Mouse (Mus musculus) hindbrain, embryonic 10.5 days (tissue): ENCODE measurements at regions not wholly inside any gene's neighbourhood (a gene's known extent, or its start where the extent isn't known, plus 50 kb on each side); places are given as distances from the start of the nearest gene placed in this dataset.

Experiments used
- DNase-seq: peaks from one replicate; pipeline ENCODE4 v3.0.0-alpha.2; 2017; ENCODE audit warnings: low spot score
- H3K27ac ChIP-seq: fragments of 300-500 bp; sonication (generic); 2 replicates; pipeline ENCODE4 v1.5.1; 2016; ENCODE audit warnings: mild to moderate bottlenecking, moderate library complexity
- H3K27me3 ChIP-seq: fragments of 300-500 bp; sonication (generic); 2 replicates; pipeline ENCODE4 v1.6.1; 2016; ENCODE audit warnings: mild to moderate bottlenecking; ENCODE audit not compliant: poor library complexity, insufficient read depth, severe bottlenecking
- H3K36me3 ChIP-seq: fragments of 300-500 bp; sonication (generic); 2 replicates; pipeline ENCODE4 v1.6.1; 2016; ENCODE audit warnings: mild to moderate bottlenecking, moderate library complexity
- H3K4me1 ChIP-seq: fragments of 300-500 bp; sonication (generic); replicated peaks from 2 replicates; pipeline ENCODE4 v1.6.1; 2016; ENCODE audit warnings: mild to moderate bottlenecking
- H3K4me3 ChIP-seq: fragments of 300-500 bp; sonication (generic); 2 replicates; pipeline ENCODE4 v1.5.1; 2016; ENCODE audit warnings: mild to moderate bottlenecking, moderate library complexity
- H3K9me3 ChIP-seq: fragments of 300-500 bp; sonication (generic); 2 replicates; pipeline ENCODE4 v1.6.1; 2016; ENCODE audit warnings: mild to moderate bottlenecking, moderate library complexity
- WGBS: fragments of 180-500 bp; shearing (Covaris S2); methylation state at CpG from one replicate; pipeline ENCODE4 v1.1.7; 2016; 5-methylcytosine and 5-hydroxymethylcytosine counted together

GRCm38 (mm10) chr10:96371321-96371653 lies 234.9 kb downstream of the Gm5426 start:
- Histone ChIP-seq H3K27me3 (no peaks in the 10 kb centered on the region), H3K36me3 (no peaks in the 10 kb centered on the region), H3K4me3 (no peak overlapping the region), H3K4me1 (peaks cover 10% of the 10 kb centered on the region), H3K27ac (no peak overlapping the region), H3K9me3 (no peaks in the 10 kb centered on the region)
- DNase-seq: no peak
- 87% methylated on average over 14 of the region's 14 CpGs for whole genome bisulfite sequencing

- 66% methylated on average over 11 of the region's 11 CpGs for WGBS
- H3K9me3 ChIP-seq: no peaks in the 10 kb centered on the region
- H3K27ac ChIP-seq: no peak overlapping the region; the same call in 1 of the 2 replicates
- H3K4me1 ChIP-seq: peaks cover 10% of the 10 kb centered on the region
- DNase-seq: no peak
- H3K36me3 ChIP-seq: no peaks in the 10 kb centered on the region
- H3K27me3 ChIP-seq: no peaks in the 10 kb centered on the region
- no peak overlapping the region for H3K4me3 ChIP-seq
Observed at GRCm38 (mm10) chr10:96372616-96373346, 236.4 kb downstream of the Gm5426 start.

GRCm38 (mm10) chr10:96373481-96373880 lies 237.1 kb downstream of the Gm5426 start:
- 56% methylated on average over 7 of the region's 7 CpGs for WGBS
- Histone ChIP-seq H3K27ac (peak overlapping the region; percentile 50; the same call in 1 of the 2 replicates), H3K4me1 (peaks cover 10% of the 10 kb centered on the region), H3K9me3 (no peaks in the 10 kb centered on the region), H3K36me3 (no peaks in the 10 kb centered on the region), H3K27me3 (no peaks in the 10 kb centered on the region), H3K4me3 (no peak overlapping the region)
- no peak for DNase-seq

GRCm38 (mm10) chr10:96374293-96375069 lies 238.1 kb downstream of the Gm5426 start:
- H3K27ac ChIP-seq: no peak overlapping the region
- 83% methylated on average over 12 of the region's 12 CpGs for WGBS
- no peak for DNase-seq
- no peaks in the 10 kb centered on the region for H3K9me3 ChIP-seq
- H3K4me3 ChIP-seq: no peak overlapping the region
- H3K36me3 ChIP-seq: no peaks in the 10 kb centered on the region
- no peaks in the 10 kb centered on the region for H3K27me3 ChIP-seq
- H3K4me1 ChIP-seq: peaks cover 10% of the 10 kb centered on the region

- no peak overlapping the region for H3K27ac ChIP-seq
- no peaks in the 10 kb centered on the region for H3K9me3 ChIP-seq
- H3K27me3 ChIP-seq: no peaks in the 10 kb centered on the region
- WGBS: 93% methylated on average over 3 of the region's 3 CpGs
- peaks cover 10% of the 10 kb centered on the region for H3K4me1 ChIP-seq
- DNase-seq: no peak
- H3K36me3 ChIP-seq: no peaks in the 10 kb centered on the region
- H3K4me3 ChIP-seq: no peak overlapping the region
Observed at GRCm38 (mm10) chr10:96375070-96375447, 238.7 kb downstream of the Gm5426 start.

GRCm38 (mm10) chr10:96377549-96377948 lies 239.3 kb upstream of the Btg1 start:
- no peaks in the 10 kb centered on the region for H3K9me3 ChIP-seq
- H3K27me3 ChIP-seq: no peaks in the 10 kb centered on the region
- 84% methylated on average over 4 of the region's 4 CpGs for WGBS
- H3K4me1 ChIP-seq: peaks cover 10% of the 10 kb centered on the region
- DNase-seq: no peak
- no peak overlapping the region for H3K27ac ChIP-seq
- H3K4me3 ChIP-seq: no peak overlapping the region
- no peaks in the 10 kb centered on the region for H3K36me3 ChIP-seq

- Histone ChIP-seq H3K4me1 (no peaks in the 10 kb centered on the region), H3K9me3 (no peaks in the 10 kb centered on the region), H3K4me3 (no peak overlapping the region), H3K27ac (no peak overlapping the region), H3K36me3 (no peaks in the 10 kb centered on the region), H3K27me3 (no peaks in the 10 kb centered on the region)
- no peak for DNase-seq
- 85% methylated on average over 9 of the region's 9 CpGs for WGBS
Observed at GRCm38 (mm10) chr10:96379016-96379771, 237.6 kb upstream of the Btg1 start.

GRCm38 (mm10) chr10:96381664-96382063 lies 235.1 kb upstream of the Btg1 start:
- no peak overlapping the region for H3K27ac ChIP-seq
- H3K27me3 ChIP-seq: no peaks in the 10 kb centered on the region
- no peaks in the 10 kb centered on the region for H3K9me3 ChIP-seq
- H3K4me3 ChIP-seq: no peak overlapping the region
- 92% methylated on average over 6 of the region's 6 CpGs for WGBS
- no peaks in the 10 kb centered on the region for H3K36me3 ChIP-seq
- no peaks in the 10 kb centered on the region for H3K4me1 ChIP-seq
- no peak for DNase-seq

GRCm38 (mm10) chr10:96391748-96392147 lies 225.1 kb upstream of the Btg1 start:
- DNase-seq: no peak
- Histone ChIP-seq H3K27ac (no peak overlapping the region), H3K4me3 (no peak overlapping the region), H3K27me3 (no peaks in the 10 kb centered on the region), H3K9me3 (no peaks in the 10 kb centered on the region), H3K36me3 (no peaks in the 10 kb centered on the region), H3K4me1 (peaks cover 12% of the 10 kb centered on the region; the same call in 1 of the 2 replicates)
- 56% methylated on average over 3 of the region's 3 CpGs for WGBS

- H3K4me3 ChIP-seq: no peak overlapping the region
- H3K9me3 ChIP-seq: no peaks in the 10 kb centered on the region
- no peaks in the 10 kb centered on the region for H3K27me3 ChIP-seq
- 86% methylated on average over 1 of the region's 1 CpGs for WGBS
- no peaks in the 10 kb centered on the region for H3K36me3 ChIP-seq
- H3K27ac ChIP-seq: no peak overlapping the region
- no peak for DNase-seq
- peaks cover 13% of the 10 kb centered on the region; the same call in 1 of the 2 replicates for H3K4me1 ChIP-seq
Observed at GRCm38 (mm10) chr10:96392836-96393235, 224.0 kb upstream of the Btg1 start.

- DNase-seq: no peak
- H3K27me3 ChIP-seq: no peaks in the 10 kb centered on the region
- peaks cover 26% of the 10 kb centered on the region for H3K4me1 ChIP-seq
- H3K9me3 ChIP-seq: no peaks in the 10 kb centered on the region
- no peak overlapping the region for H3K27ac ChIP-seq
- no peaks in the 10 kb centered on the region for H3K36me3 ChIP-seq
- WGBS: 96% methylated on average over 3 of the region's 3 CpGs
- no peak overlapping the region for H3K4me3 ChIP-seq
Observed at GRCm38 (mm10) chr10:96394210-96394609, 222.6 kb upstream of the Btg1 start.

GRCm38 (mm10) chr10:96395017-96395416 lies 221.8 kb upstream of the Btg1 start:
- H3K27ac ChIP-seq: no peak overlapping the region
- H3K9me3 ChIP-seq: no peaks in the 10 kb centered on the region
- H3K4me3 ChIP-seq: no peak overlapping the region
- H3K36me3 ChIP-seq: no peaks in the 10 kb centered on the region
- DNase-seq: no peak
- no peaks in the 10 kb centered on the region for H3K27me3 ChIP-seq
- WGBS: 86% methylated on average over 3 of the region's 3 CpGs
- H3K4me1 ChIP-seq: peaks cover 34% of the 10 kb centered on the region
